Mouse (Mus musculus): ENCODE data around the gene Lrmp. TPM values are rescaled to one million over a fixed set of nuclear protein-coding genes. Genes with fewer than 3 reads are reported as not detected.

The Lrmp gene
- polyA plus RNA-seq, 1 experiment: 124 TPM

- TF ChIP-seq POLR2A (IDR thresholded peaks at IDR 0.05; ENCODE audit: borderline replicate concordance, low read depth, low read length) (no peak), CTCF (IDR thresholded peaks at IDR 0.05; ENCODE audit: low read depth, low read length) (no peak)
- H3K4me3 ChIP-seq (ENCODE audit: insufficient read depth, low read length): peak overlapping the region; percentile 69
- H3K4me1 ChIP-seq (ENCODE audit: control insufficient read depth, insufficient read depth, low read length): peaks cover 37% of the 10 kb centered on the region
- H3K27ac ChIP-seq (ENCODE audit: insufficient read depth, low read depth, low read length): peak overlapping the region; percentile 93
Observed at GRCm38 (mm10) chr6:145120787-145121589, 5.5 kb downstream of the Lrmp start.

GRCm38 (mm10) chr6:145121590-145122420 lies 6.4 kb downstream of the Lrmp start:
- H3K4me3 ChIP-seq (ENCODE audit: insufficient read depth, low read length): peak overlapping the region; percentile 69
- H3K4me1 ChIP-seq (ENCODE audit: control insufficient read depth, insufficient read depth, low read length): peaks cover 35% of the 10 kb centered on the region
- no peak for TF ChIP-seq CTCF (IDR thresholded peaks at IDR 0.05; ENCODE audit: low read depth, low read length)
- TF ChIP-seq POLR2A (IDR thresholded peaks at IDR 0.05; ENCODE audit: borderline replicate concordance, low read depth, low read length): no peak
- H3K27ac ChIP-seq (ENCODE audit: insufficient read depth, low read depth, low read length): peak overlapping the region; percentile 93

GRCm38 (mm10) chr6:145122423-145123059 lies 7.1 kb downstream of the Lrmp start:
- peaks cover 35% of the 10 kb centered on the region for H3K4me1 ChIP-seq (ENCODE audit: control insufficient read depth, insufficient read depth, low read length)
- H3K4me3 ChIP-seq (ENCODE audit: insufficient read depth, low read length): peak overlapping the region; percentile 69
- no peak for TF ChIP-seq POLR2A (IDR thresholded peaks at IDR 0.05; ENCODE audit: borderline replicate concordance, low read depth, low read length)
- TF ChIP-seq CTCF (IDR thresholded peaks at IDR 0.05; ENCODE audit: low read depth, low read length): no peak
- H3K27ac ChIP-seq (ENCODE audit: insufficient read depth, low read depth, low read length): peak overlapping the region; percentile 93

DNA sequence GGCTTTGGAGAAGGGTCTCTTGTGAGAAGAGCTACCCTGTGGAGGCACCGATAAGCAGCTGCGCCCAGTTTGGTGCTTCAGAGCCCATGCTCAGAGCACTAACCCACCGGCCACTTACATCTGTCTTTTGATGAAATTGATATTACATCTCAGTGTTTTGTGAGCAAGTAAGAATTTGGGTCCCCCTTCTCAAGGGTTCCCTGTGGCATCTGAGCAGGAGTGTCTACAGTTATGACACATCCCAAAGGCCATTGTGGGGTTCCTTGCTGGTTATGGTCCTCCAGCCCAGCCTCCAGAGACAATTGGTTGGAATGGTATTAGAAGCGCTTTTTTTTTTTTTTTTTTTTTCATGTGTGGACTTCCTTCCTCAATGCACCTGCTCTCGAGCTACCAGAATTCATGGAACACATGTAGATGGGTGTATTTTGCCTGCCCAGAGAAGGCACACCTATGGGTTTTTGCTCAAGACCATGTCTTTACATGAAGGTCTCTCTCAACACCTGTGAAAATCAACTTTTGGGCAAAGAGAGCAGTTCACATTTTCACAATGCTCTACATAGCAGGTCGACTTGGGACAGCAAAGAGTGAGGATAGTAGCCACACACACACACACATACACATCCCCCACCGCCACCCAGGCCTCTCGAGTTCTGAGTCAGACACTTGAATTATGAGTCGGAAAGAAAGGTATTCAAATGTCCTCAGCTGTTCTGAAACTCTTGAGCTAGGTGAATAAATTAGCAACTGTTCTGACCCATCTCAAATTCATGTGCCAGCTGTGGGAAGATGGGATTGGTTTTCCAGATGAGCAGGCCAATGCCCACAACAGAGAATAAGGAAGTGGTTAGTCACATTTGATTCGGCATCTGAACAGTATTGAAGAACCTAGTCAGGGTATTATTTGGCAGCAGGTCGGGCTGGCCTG lies 7.9 kb downstream of the Lrmp start:
- Histone ChIP-seq H3K4me1 (ENCODE audit: control insufficient read depth, insufficient read depth, low read length) (peaks cover 35% of the 10 kb centered on the region), H3K4me3 (ENCODE audit: insufficient read depth, low read length) (peak overlapping the region; percentile 69), H3K27ac (ENCODE audit: insufficient read depth, low read depth, low read length) (peak overlapping the region; percentile 93)
- TF ChIP-seq POLR2A (IDR thresholded peaks at IDR 0.05; ENCODE audit: borderline replicate concordance, low read depth, low read length) (no peak), CTCF (IDR thresholded peaks at IDR 0.05; ENCODE audit: low read depth, low read length) (no peak)

- H3K4me3 ChIP-seq (ENCODE audit: insufficient read depth, low read length): no peak overlapping the region
- no peak overlapping the region for H3K27ac ChIP-seq (ENCODE audit: insufficient read depth, low read depth, low read length)
- peaks cover 45% of the 10 kb centered on the region for H3K4me1 ChIP-seq (ENCODE audit: control insufficient read depth, insufficient read depth, low read length)
- TF ChIP-seq CTCF (IDR thresholded peaks at IDR 0.05; ENCODE audit: low read depth, low read length) (no peak), POLR2A (IDR thresholded peaks at IDR 0.05; ENCODE audit: borderline replicate concordance, low read depth, low read length) (no peak)
Observed at GRCm38 (mm10) chr6:145124621-145125020, 9.2 kb downstream of the Lrmp start.

GRCm38 (mm10) chr6:145125591-145126113 lies 10.2 kb downstream of the Lrmp start:
- TF ChIP-seq POLR2A (IDR thresholded peaks at IDR 0.05; ENCODE audit: borderline replicate concordance, low read depth, low read length): no peak
- TF ChIP-seq CTCF (IDR thresholded peaks at IDR 0.05; ENCODE audit: low read depth, low read length): no peak
- Histone ChIP-seq H3K4me1 (ENCODE audit: control insufficient read depth, insufficient read depth, low read length) (peaks cover 43% of the 10 kb centered on the region), H3K27ac (ENCODE audit: insufficient read depth, low read depth, low read length) (no peak overlapping the region), H3K4me3 (ENCODE audit: insufficient read depth, low read length) (no peak overlapping the region)

DNA sequence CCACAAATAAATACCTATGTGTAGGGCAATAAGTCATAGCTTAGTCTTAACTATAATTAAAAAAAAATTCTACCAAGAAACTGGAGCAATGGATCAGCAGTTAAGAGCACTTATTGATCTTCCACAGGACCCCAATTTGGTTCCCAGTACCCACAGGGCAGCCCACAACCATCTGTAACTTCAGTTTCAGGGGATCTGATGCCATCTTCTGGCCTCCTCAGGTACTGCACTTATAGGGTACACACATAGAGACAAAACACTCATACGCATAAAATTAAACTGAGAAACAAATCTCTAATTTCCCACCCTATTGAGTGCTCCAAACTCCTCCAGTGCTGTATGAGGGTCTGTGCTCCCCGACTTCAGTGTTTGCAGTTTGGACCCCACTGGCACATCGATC lies 12.2 kb downstream of the Lrmp start:
- Histone ChIP-seq H3K4me1 (ENCODE audit: control insufficient read depth, insufficient read depth, low read length) (peaks cover 42% of the 10 kb centered on the region), H3K27ac (ENCODE audit: insufficient read depth, low read depth, low read length) (no peak overlapping the region), H3K4me3 (ENCODE audit: insufficient read depth, low read length) (no peak overlapping the region)
- TF ChIP-seq CTCF (IDR thresholded peaks at IDR 0.05; ENCODE audit: low read depth, low read length): no peak
- no peak for TF ChIP-seq POLR2A (IDR thresholded peaks at IDR 0.05; ENCODE audit: borderline replicate concordance, low read depth, low read length)

- Histone ChIP-seq H3K4me3 (ENCODE audit: insufficient read depth, low read length) (no peak overlapping the region), H3K4me1 (ENCODE audit: control insufficient read depth, insufficient read depth, low read length) (peaks cover 44% of the 10 kb centered on the region), H3K27ac (ENCODE audit: insufficient read depth, low read depth, low read length) (0 out of 2 replicates have a peak overlapping the region, but pooled peaks have one; percentile 7)
- TF ChIP-seq POLR2A (IDR thresholded peaks at IDR 0.05; ENCODE audit: borderline replicate concordance, low read depth, low read length) (no peak), CTCF (IDR thresholded peaks at IDR 0.05; ENCODE audit: low read depth, low read length) (no peak)
Observed at GRCm38 (mm10) chr6:145129563-145129962, 14.1 kb downstream of the Lrmp start.

Data from bone marrow macrophage, adult 2 months (primary cell).